Mouse (Mus musculus): ENCODE measurements around the gene Slit3.

The Slit3 gene

DNA sequence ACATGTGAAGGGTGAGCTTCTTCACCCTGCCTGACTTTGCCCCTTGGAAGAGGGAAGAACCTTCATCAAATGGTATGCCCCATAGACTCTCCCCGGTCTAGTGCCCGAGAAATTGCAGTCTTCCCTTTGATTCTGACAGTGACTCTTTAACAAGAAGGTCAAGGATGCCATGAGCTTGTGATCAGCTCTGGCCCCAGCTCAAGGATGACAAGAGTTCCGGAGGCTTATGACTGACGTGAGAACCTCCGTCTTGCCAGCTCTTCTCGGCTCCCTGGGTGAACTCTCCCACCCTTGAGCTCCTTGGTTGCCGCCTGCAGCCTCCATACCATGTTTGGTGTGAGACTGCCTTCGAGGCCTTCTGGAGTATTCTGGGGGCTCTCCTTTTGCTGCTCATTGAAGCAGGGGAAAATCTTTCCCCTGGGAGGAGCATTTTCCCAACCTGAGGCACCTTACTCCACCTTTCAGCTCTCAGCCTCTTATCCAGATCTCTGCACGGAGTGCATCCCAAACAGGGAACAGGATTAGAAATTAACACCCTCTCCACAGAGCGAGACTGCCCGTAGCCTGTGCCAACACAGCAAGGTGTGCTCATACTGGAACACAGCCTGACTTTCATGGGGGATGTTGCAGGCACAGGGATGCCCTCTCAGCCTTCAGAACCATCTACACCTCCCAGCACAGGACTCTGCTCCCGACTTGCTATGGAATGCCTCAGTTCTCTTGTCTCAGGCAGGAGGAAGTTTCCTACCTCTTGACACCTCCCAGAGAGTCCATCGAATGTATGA is 224.9 kb downstream of the Slit3 start:
- DNase-seq (ENCODE audit: low spot score in 2 of 2), result no peak

DNA sequence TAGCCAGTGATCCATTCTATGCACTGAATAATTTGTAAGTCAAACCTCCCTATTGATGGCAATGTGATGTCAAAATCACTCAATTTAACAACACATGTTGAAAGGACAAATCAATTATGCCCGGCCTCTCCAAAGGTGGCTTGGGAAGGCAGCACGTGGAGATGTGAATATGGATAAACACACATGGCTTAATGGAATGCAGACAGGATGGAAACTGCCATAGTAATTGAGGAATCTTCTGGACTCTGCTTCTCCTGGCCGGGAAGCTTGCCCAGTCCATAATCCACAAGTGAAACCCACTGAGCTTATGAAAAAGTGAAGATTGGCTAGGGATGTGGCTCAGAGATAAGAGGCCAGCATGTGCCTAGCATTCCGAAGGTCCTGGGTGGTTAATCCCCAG is 227.1 kb downstream of the Slit3 start:
- DNase-seq (ENCODE audit: low spot score in 2 of 2), result no peak

DNA sequence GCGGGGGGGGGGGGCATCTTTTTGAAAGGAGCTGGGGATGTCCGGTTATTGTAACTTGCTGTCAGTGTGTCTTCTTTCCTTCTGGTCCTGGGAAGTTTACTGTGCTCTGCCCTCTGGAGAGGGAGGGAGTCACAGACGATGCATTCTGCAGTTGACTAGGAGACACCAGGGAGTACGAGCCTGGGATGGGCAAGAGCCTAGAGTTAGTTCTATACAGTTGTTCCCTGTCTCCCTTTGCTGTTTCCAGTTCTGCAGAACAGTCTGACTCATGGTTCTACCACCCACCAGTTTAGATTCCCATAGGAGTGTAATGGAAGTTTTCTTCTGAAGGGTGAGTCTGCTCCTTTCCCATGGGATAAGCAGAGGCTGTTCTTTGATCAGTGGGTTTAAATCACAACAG is 229.9 kb downstream of the Slit3 start:
- DNase-seq (ENCODE audit: low spot score in 2 of 2), result peak in 1 of 2 experiments; percentile 29

DNA sequence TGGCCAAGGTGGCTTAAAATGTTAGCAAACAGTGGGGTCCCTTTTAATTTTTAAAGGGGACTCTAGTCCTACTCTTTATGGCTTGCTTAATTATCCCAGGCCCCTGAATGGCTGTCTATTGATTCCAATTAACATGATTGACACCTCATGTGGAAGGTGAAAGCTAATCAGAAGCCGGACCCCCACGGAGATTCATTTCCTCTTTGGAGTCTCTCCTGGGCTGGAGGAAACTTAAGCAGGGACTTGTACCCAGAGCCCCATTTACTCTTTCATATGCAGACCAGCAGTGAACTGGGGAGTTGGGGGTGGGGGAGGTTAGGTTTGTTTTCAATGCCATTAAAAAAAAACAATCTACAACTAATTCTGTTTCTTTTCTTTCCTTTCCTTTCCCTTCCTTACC is 230.4 kb downstream of the Slit3 start:
- DNase-seq (ENCODE audit: low spot score in 2 of 2), result no peak

DNA sequence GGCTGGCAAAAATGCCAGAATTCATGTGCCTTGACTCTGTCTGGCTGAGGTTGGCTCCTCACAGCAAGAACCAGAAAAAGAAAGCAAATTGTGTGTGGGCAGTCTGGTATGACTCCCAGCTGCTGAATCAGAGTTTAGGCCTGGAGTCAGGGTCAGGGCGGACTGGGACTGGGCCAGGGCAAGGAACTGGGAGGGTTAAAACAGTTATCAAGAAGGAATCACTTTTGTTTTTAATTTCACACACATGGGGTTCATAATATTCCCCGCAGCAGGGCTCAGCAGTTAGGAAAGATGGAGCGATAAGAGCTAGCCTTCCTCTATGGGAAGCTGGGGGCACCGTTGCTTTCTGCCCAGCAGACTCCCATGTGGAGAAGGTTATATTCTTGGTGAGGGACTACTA is 234.8 kb downstream of the Slit3 start:
- no peak for DNase-seq (ENCODE audit: low spot score in 2 of 2)

DNA sequence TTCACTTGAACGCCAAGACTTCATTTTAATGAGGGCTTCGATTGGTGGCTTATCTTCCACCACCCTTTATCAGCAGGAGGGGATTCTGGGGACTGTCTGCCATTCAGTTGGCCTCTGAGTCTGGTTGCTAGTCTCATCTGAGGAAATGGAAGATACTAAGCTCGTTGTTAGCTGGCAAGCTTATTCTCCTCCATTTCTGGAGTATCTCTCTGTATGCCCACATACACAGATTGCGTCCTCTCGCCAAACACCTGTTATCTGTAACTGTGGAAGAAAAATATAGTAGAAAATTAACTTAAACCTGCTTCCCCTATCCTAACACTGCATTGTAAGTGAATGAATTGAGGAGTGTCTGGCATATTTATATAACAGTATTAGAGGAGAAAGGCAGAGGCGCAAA is 240.0 kb downstream of the Slit3 start:
- peak in 1 of 2 experiments; percentile 39 for DNase-seq (ENCODE audit: low spot score in 2 of 2)

DNA sequence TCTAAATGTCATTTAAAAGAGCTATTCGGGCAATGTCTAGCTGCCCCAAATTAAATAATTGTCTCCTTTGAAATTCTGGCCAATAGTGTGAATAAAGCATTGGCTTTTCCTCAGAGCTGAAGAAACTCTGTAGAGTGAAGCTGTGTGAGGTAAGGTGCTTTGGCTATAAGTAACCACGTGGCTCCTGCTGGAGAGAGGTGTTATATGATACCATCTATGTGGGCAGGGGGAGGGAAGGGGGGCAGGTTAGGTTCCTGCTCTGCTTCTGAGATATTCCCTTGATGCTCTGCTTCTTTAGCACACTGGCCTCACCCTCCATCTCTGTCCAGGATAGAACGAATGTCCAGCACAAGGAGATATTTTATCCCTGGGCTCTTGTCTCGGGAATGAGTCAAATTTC is 242.0 kb downstream of the Slit3 start:
- DNase-seq (ENCODE audit: low spot score in 2 of 2), result no peak

DNA sequence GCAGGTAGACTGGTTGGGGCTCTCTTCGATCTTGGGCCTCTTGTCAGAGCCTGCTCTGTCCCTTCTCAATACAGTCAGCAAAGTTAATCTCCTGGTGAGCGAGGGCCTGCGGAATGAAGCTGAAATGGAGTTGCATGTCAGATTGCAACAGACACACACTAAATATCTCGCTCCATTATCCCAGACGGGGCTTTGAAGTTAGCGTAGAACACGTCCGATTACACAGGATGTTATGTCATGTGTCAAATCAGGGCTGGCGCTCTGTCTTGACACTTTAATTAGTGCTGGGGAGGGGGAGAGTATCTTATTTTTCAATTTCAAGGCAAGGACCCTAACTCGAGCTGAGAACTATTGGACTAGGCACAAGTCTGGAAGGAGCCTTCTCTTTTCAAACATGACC is 243.4 kb downstream of the Slit3 start:
- DNase-seq (ENCODE audit: low spot score in 2 of 2), result no peak

DNA sequence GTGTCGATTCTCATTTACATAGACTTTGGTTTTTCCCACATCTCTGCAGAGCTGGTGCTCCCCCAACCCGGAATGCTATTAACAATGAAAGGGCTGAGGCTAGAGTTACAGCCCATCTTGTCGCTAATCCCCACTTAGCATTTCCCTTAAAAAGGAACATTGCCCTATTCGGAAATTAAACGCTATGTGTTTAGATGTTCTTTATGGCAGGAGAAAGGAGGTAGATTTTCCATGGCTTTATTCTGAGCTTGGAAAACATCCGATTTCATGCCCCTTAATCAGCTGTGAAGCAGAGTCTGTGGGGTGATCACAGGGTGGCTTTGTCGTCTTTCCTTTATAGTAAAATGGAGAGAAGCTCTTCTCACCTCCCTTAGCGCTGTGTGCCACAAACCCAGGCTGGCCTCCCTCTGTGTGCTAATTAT is 244.5 kb downstream of the Slit3 start:
- no peak for DNase-seq (ENCODE audit: low spot score in 2 of 2)

DNA sequence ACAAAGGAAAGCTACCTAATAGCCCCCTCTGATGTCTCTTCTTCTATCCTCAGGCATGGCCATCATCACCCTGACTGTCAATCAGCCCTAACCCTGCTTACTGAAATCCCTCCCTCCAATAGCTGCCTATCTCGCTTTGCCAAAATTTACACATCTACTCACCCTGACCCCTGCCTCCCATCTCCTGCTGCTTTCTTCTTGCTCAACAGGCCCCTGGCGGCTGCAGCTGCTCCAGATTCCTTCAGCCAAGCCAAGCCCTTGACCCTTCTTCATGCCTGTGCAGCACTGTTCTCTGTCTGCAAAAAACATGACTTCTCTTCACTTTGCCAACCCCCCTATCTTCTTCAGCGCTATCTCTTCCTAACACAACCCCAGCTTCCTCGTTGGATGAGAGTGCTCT is 245.6 kb downstream of the Slit3 start:
- no peak for DNase-seq (ENCODE audit: low spot score in 2 of 2)

DNA sequence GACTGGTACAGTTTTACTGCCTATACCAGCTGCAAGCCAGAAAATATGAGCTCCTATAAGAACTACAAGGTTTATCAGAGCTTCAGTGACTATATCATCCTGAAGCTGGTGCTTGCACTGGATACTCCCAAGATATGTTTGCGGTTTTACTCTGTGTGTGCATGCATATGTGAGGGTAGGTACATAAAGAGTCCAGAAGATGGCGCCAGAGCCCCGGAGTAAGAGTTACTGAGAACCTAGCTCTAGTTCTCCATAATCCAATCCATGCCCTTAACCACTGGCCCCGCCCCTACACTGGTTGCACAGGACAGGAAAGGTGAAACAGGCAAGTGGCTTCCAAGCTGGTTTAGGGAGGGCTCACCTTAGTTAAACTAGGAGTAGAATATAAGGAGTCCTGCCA is 246.2 kb downstream of the Slit3 start:
- DNase-seq (ENCODE audit: low spot score in 2 of 2), result no peak

DNA sequence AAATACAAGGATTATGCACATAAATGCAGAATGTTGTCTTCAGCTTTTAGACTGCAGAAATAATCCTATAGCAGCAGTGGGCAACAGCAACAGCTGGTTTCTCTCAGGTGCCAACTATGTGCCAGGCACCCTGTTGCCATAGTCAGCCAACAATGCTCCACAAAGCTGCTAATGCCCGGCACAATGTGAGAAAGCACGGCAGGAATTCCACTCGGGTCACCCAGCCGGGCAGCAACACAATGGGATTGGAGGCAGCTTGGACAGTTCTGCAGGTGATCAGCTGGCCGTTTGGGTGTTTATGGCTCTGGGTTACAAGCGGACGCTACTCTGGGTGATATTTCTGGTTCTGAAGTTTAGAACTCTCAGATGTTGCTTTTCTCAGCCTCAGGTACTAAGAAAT is 248.9 kb downstream of the Slit3 start:
- DNase-seq (ENCODE audit: low spot score in 2 of 2), result no peak

DNA sequence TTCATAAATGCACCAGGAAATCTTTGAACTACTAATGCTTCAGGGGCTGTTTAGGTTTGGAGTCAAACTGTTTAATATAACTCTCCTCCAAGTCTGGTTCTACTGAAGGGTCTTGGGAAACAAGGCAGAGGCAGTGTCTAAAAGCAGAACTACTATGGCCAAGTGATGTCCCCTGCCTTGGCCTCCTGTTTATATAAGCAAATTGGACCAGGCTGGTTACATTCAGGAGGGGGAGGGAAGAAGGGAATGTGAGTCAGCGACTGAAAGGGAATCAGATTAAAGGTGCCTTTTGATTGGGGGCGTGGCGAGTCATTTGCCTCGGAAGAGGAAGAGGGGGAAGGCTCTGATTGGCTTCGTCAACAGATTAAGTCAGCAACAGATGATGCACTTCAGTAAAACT is 249.7 kb downstream of the Slit3 start:
- DNase-seq (ENCODE audit: low spot score in 2 of 2), result no peak

DNA sequence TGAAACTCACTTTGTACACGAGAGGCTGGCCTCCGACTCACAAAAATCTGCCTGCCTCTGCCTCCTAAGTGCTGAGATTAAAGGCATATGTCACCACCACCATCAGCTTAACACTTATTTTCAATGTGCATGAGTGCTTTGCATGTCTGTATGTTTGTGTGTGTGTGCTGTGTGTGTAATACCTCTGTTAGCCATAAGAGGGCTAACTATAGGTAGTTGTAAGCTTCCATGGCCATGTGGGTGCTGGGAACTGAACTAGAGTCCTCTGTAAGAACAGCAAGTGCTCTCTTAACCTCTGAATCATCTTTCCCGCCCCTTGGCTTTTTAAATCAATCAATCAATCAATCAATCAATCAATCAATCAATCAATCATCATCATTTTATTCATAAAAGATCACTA is 251.4 kb downstream of the Slit3 start:
- DNase-seq (ENCODE audit: low spot score in 2 of 2), result no peak

DNA sequence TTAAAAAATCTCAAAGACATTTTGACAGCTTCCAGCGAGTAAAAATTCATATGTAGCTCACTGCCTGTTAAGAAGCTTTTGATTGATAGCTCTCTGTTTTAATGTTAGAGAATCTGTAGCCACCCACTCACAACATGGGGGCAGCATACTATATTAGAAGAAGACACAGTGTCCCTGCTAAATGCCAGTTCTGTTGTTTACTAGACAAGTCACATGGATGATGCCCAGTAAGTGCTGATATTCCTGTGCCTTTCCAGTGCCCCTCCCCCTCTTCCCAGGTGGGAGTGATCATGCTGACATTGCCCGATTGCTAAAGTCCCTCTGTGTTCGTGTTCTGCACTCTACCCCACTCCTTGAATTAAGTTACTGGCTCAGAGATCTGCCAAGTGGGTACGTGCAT is 254.0 kb downstream of the Slit3 start:
- no peak for DNase-seq (ENCODE audit: low spot score in 2 of 2)

DNA sequence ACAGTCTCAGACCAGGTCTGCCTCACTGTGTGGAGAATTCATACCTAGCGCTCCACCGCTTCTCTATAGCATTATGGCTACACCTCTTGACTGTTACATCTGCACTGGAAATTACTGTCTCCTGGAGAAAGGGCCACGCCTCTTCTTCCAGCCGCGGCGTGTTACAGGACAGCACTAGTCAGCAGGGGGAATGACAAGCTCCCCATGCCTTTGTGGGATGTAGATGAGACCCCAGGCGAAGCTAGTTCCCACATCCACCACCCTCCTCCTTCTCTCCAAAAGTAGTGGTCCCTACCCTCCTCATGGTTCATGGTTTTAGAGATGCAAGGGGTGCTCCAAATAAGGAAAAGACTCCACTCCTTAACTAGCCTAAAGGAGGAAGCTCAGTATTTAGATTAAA is 257.8 kb downstream of the Slit3 start:
- DNase-seq (ENCODE audit: low spot score in 2 of 2), result no peak

DNA sequence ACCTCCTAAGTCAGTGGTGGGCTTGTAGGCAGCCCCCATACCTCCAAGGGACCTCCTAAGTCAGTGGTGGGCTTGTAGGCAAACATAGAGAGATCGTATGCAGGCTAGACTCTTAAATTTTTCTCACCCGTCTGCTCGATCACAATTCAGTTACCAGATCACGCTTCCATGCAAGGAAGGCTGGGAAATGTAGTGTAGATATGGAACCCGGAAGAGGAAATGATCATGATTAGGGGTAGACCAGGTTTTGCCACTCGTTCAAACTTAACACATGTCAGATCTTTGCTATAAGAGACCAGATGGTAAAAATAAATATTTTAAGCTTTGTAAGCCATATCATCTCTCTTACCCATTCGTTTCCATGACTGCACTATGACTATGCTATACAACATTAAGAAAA is 258.4 kb downstream of the Slit3 start:
- DNase-seq (ENCODE audit: low spot score in 2 of 2), result no peak

DNA sequence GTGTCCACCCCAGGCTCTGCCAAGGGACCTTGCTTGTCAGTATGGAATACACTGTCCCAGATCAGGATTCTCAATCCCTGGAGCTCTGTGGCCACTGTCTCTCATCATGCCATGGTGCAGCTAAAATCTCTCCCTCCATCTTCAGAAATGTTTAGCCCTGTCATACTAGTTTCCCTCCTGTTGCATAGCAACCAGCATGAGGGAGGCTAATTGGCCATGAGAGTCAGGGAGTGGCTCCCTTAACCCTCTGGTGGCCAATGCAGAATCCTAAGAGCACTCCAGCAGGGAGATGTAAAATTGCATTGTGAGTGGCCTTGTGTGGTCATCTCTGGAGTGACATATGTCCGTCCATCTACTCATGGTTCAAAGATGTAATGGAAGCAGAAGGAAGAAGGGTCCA is 259.7 kb downstream of the Slit3 start:
- no peak for DNase-seq (ENCODE audit: low spot score in 2 of 2)

DNA sequence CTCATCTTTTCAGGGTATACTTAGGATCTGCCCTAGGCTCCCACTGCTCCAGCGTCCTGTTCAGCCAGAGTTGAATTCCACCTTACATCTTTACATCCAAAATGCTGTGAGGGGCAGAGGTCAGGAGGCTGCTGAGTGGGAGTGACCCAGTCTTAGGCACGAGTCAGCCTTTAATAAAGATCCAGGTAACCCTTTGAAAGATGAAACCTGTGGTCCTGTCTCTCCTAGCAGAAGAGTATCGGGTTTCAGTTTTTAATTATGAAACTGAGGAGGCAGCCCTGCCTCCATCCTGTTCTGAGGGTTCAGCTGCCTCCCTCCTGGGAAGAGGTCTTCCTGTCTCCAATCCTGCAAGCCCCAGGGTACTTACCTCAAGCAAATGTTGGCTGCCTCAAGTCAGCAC is 264.4 kb downstream of the Slit3 start:
- DNase-seq (ENCODE audit: low spot score in 2 of 2), result no peak

DNA sequence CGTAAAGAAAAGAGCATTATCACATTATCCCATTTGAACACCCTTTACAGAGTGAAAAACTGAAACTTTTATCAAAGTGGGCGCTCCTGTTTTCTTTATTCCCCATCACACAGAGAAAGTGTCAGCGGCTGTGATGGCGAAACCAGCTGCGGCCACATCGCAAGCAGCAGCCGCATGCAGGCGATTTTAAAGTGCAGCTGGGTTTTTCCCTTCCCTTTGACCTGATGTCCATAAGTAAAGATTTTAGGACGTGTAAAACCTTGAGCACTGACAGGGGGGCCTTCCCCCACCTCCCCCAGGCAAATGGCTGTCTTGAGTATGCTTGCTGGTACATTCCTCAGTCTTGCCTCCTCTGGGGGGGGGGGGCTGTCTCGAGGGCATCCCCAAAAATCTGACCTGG is 266.8 kb downstream of the Slit3 start:
- no peak for DNase-seq (ENCODE audit: low spot score in 2 of 2)

DNA sequence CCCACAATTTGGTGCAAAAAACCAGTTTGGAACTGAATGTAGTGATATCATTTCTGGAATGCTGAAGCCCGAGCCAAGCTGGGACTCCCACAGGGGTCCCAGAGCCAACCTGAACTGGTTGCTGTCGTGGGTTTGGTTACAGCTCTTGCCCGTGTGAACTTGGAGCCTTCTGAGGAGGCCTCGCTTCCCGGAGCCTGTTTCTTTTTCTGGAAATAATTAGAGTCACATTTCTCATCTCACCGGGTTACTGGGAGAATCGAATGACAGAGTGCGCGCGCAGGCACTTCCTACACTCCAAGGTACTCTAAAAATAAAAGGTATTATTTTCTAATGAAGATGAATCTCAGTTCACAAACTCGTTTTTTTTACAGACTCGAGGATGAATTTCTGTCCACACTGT is 267.4 kb downstream of the Slit3 start:
- DNase-seq (ENCODE audit: low spot score in 2 of 2), result no peak

DNA sequence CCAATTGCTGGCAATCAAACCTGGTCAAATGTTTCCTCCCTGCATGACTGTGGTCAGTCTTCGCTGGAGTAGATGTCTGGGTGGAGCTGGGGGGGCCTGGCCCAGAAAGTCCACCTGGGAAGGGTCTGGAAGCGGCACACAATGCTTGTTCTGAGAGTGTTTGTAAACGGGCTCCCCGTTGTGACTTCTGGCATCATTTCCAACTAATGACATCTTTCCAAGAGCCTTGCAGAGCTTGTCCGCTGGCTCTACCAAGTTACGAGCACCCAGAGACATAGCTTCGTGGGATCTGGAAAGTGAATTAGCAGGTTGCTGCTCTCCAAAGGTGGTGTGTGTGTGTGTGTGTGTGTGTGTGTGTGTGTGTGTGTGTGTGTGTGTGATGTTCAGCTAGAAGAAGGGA is 268.3 kb downstream of the Slit3 start:
- DNase-seq (ENCODE audit: low spot score in 2 of 2), result no peak

DNA sequence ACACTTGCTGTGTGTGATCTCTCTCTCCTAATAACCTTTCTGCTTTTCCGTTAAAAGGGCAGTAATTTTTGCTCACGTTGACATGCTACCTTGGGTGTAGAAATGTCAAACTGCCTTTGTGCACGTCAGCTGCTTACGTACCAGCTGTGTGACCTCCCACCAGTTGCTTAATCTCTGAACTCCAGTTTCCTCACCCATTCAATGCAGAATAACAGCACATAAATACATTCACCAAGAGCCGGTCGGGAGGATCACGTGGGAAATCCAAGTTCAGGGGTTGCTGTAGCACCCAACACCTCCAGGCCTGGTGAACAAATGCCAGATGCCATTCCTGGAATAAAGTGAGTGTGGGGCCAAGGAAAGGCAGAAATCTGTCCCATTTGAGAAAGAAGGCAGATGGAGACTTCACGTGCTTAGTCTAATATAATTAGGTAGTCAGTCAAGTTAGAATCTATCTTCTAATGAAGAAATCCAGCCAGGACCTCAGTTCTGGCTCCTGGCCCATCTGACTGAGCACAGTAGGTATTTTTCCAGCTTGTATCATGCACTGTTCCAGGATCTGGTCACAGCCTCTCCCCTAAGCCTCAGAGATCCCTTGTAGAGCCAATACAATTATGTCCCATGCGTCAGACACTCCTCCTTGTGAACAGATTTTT is 268.9 kb downstream of the Slit3 start:
- no peak for DNase-seq (ENCODE audit: low spot score in 2 of 2)

DNA sequence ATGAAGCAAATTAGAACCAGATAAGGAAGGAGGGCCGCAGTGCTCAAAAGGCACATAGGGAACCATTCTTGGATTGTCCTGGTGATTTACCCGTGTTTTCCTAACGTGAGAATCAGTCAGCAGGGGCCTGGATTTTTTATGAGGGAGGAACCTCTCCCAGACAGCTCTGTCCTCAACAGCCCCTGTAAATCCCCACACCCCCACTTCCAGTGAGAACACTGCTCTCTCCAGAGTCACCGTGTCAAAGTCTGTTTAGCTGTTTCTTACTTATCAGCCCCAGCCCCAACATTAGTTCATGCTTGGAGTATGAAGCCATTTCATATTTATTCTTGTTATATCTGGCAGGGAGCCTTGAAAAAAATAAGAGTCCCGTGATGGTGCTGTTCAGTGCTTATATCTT is 272.8 kb downstream of the Slit3 start:
- no peak for DNase-seq (ENCODE audit: low spot score in 2 of 2)
